Mouse (Mus musculus): Measurements from ENCODE around the gene Fads1.

GRCm38 (mm10) chr19:10182670-10183298 lies at the start of gene Fads1:
- TF ChIP-seq POLR2A (IDR thresholded peaks at IDR 0.05; ENCODE audit: insufficient read depth, low read depth, low read length) (peak; percentile 78), CTCF (IDR thresholded peaks at IDR 0.05; ENCODE audit: insufficient read depth, low read depth, low read length) (peak; percentile 45; the same call in 1 of the 2 replicates)
